Mouse (Mus musculus) heart, embryonic 13.5 days (tissue): ENCODE data around the gene Hoxc11. TPM values are rescaled to one million over a fixed set of nuclear protein-coding genes. Genes with fewer than 3 reads are reported as not detected.
A peak's percentile ranks its signal among the peaks of the same experiment; 100 is the strongest.

ENCODE experiments used
- ATAC-seq: fragments of 200-750 bp; cut with Nextera tagmentation; 2 replicates; pipeline ENCODE4 v1.8.0; 2017; ENCODE audit warnings: moderate TSS enrichment; ENCODE audit not compliant: insufficient number of reproducible peaks, low FRiP score, low TSS enrichment; ENCODE audit errors: extremely low read depth
- H3K27ac ChIP-seq: fragments of 300-500 bp; sonication (generic); replicated peaks from 2 replicates; pipeline ENCODE4 v1.5.1; 2015; ENCODE audit warnings: moderate library complexity, mild to moderate bottlenecking, inconsistent platforms
- H3K27me3 ChIP-seq: fragments of 300-500 bp; sonication (generic); replicated peaks from 2 replicates; pipeline ENCODE4 v1.6.1; 2015; ENCODE audit warnings: mild to moderate bottlenecking, inconsistent platforms
- H3K36me3 ChIP-seq: fragments of 300-500 bp; sonication (generic); 2 replicates; pipeline ENCODE4 v1.6.1; 2015; ENCODE audit warnings: mild to moderate bottlenecking, inconsistent platforms
- H3K4me1 ChIP-seq: fragments of 300-500 bp; sonication (generic); 2 replicates; pipeline ENCODE4 v1.6.1; 2015; ENCODE audit warnings: inconsistent platforms
- H3K4me2 ChIP-seq: fragments of 300-500 bp; sonication (generic); 2 replicates; pipeline ENCODE4 v1.6.1; 2015; ENCODE audit warnings: inconsistent platforms, mild to moderate bottlenecking, moderate library complexity
- H3K4me3 ChIP-seq: fragments of 300-500 bp; sonication (generic); 2 replicates; pipeline ENCODE4 v1.5.1; 2015; ENCODE audit warnings: moderate library complexity, mild to moderate bottlenecking, inconsistent platforms
- H3K9ac ChIP-seq: fragments of 300-500 bp; sonication (generic); 2 replicates; pipeline ENCODE4 v1.6.1; 2015; ENCODE audit warnings: inconsistent platforms, mild to moderate bottlenecking, moderate library complexity
- H3K9me3 ChIP-seq: fragments of 300-500 bp; sonication (generic); 2 replicates; pipeline ENCODE4 v1.6.1; 2016; ENCODE audit warnings: inconsistent platforms
- whole genome bisulfite sequencing: fragments of 180-500 bp; shearing (Covaris S2); methylation state at CpG from one replicate; pipeline ENCODE4 v1.1.7; 2015; ENCODE audit warnings: mixed read lengths; 5-methylcytosine and 5-hydroxymethylcytosine counted together
- polyA plus RNA-seq: library from polyadenylated mRNA; unstranded; fragments of >200 nt; fragmentation: Nextera tagmentation; extraction: Ambion mirVana; gene quantifications from 2 replicates; pipeline ENCODE4 v1.2.1, GENCODE M21; 2015

The Hoxc11 gene
- polyA plus RNA-seq, 1 experiment from 2014 or later, result not detected

DNA sequence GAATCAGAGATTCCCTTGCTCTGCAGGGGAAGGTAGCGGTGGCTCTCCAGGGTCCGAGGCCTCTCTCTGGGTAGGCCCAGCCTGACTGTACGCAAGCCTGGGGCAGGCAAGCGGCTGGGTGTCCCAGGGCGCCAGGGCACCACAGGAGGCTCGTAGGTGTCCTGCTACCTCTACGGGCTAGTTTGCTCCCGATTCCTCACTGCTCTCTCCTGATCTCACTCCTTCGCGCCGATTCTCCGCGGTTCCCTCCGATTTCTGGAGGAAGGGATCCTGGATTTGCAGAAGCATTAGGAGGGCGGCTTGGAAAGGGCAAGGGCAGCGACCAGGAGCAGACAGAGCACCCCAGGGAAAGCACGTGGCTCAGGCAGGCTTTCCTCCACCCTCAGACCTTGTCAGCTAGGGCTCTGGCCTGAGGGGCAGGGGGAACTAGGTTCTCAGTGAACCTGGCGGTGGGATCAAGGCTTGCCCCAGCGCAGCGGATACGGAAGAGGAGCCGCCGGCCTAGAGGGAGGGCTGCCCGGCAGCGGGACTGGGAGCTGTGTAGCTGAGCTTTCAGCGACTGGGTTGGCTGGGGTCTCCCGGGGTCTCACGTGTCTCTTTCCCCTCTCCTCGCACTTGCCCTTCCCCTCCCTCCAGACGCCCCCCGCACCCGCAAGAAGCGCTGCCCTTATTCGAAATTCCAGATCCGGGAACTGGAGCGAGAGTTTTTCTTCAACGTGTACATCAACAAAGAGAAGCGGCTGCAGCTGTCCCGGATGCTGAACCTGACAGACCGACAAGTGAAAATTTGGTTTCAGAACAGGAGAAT lies 1.8 kb downstream of the Hoxc11 start:
- no peaks in the 10 kb centered on the region for H3K36me3 ChIP-seq
- under 1% methylated on average over 40 of the region's 40 CpGs for WGBS
- H3K4me3 ChIP-seq, result peak overlapping the region; percentile 9; the same call in 1 of the 2 replicates
- H3K4me2 ChIP-seq, result no peak overlapping the region
- peaks cover 5% of the 10 kb centered on the region; the same call in 1 of the 2 replicates for H3K4me1 ChIP-seq
- no peak for ATAC-seq
- no peak overlapping the region for H3K9ac ChIP-seq
- H3K27ac ChIP-seq, result no peak overlapping the region
- H3K27me3 ChIP-seq, result peaks cover 100% of the 10 kb centered on the region
- H3K9me3 ChIP-seq, result no peaks in the 10 kb centered on the region

DNA sequence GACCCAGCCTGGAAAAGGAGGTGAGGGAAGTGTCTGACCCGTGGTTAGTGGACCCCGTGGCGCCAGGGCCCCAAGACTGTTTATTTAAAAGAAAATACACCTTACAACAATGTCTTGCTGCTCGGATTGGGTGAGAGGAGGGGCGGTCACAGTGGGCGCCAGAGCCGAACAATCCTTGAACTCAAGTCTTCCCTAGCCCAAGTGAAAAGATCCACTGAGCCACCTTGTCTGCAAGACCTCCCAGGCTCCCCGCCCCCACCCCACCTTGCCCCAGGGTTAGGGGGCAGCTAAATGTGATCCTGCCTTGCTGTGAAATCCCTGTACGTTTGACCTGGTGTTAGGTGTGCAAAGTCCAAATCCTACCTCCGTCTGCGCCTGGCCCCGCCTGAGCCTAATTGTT lies 2.7 kb downstream of the Hoxc11 start:
- 2% methylated on average over 12 of the region's 12 CpGs for WGBS
- ATAC-seq, result no peak
- no peak overlapping the region for H3K4me2 ChIP-seq

DNA sequence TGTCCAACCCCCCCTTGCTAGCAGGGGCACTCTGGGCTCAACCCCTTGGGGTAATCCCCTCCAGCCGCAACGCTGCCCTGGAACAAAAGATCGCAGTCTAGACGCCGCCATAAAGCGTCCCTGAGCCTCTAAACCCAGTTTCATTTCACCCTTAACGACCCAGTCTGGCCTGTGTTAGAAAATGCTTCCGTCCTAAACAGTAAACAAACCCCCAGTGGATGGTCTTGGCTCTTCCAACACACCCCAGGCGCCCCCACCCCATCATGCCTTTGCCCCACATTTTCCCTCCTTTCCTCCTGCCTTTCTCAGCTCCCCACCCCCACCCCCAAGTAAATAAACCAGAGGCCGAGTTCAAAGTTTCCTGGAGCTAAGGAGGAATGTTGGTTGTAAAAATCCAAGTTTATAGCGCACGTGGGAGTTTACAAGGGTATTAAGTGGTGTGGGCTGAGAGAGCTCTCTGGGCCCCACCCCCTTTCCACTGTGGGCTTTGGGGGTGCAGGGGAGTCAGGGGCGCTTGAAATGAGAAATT lies 5.5 kb downstream of the Hoxc11 start:
- H3K27ac ChIP-seq, result no peak overlapping the region
- H3K4me2 ChIP-seq, result no peak overlapping the region
- peaks cover 5% of the 10 kb centered on the region; the same call in 1 of the 2 replicates for H3K4me1 ChIP-seq
- H3K4me3 ChIP-seq, result no peak overlapping the region
- H3K9me3 ChIP-seq, result no peaks in the 10 kb centered on the region
- ATAC-seq, result no peak
- under 1% methylated on average over 13 of the region's 13 CpGs for WGBS
- no peaks in the 10 kb centered on the region for H3K36me3 ChIP-seq
- H3K27me3 ChIP-seq, result peaks cover 99% of the 10 kb centered on the region
- H3K9ac ChIP-seq, result no peak overlapping the region

More for the DNA sequence above, 2.7 kb downstream of the Hoxc11 start:
- Histone ChIP-seq H3K9ac (no peak overlapping the region), H3K4me3 (no peak overlapping the region), H3K27ac (no peak overlapping the region), H3K27me3 (peaks cover 100% of the 10 kb centered on the region), H3K36me3 (no peaks in the 10 kb centered on the region), H3K4me1 (peaks cover 5% of the 10 kb centered on the region; the same call in 1 of the 2 replicates), H3K9me3 (no peaks in the 10 kb centered on the region)

DNA sequence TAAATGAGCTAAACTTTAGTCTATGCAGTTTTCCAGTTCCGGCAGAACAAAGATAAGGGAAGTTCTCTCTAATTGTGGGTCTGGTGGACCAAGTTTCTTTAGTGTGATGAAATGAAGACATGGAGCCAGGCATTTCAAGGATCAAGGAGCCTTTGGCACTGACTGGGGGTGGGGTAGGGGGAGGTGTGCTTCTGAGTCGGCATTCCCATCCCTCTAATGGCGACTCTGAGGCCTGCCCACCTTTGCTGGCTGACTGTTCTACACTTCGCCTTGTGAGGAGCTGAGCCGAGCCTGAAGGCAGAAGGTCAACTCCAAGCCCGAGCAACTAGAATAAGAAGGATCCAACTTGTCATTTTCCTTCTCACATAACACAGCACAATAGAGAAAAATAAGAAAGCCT lies 7.5 kb downstream of the Hoxc11 start:
- no peak overlapping the region for H3K4me3 ChIP-seq
- no peak for ATAC-seq
- H3K4me2 ChIP-seq, result no peak overlapping the region
- WGBS, result 2% methylated on average over 6 of the region's 6 CpGs
- H3K27ac ChIP-seq, result no peak overlapping the region
- no peaks in the 10 kb centered on the region for H3K9me3 ChIP-seq
- no peak overlapping the region for H3K9ac ChIP-seq
- H3K36me3 ChIP-seq, result no peaks in the 10 kb centered on the region
- peaks cover 99% of the 10 kb centered on the region for H3K27me3 ChIP-seq
- H3K4me1 ChIP-seq, result peaks cover 4% of the 10 kb centered on the region; the same call in 1 of the 2 replicates

DNA sequence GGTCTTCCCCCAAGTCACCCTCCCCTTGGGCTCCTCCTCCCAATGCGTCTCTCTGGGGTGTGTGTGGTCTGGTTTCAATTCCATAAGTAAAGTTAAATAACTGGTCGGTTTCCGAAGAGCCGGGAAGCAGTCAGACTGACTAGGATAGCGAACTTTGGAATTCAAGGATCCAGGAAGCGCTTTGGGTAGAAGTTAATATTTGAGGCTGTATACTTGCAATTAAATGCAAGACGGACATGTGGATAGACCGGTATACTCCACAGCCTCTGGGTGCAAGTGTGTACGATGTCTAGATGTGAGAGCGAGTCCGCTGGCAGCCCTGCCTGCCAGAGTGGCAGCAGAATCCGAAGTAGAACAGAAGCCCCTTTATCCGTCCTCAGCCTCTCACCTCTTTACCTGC lies 8.3 kb downstream of the Hoxc11 start:
- 2% methylated on average over 13 of the region's 13 CpGs for WGBS
- no peak overlapping the region for H3K9ac ChIP-seq
- H3K4me3 ChIP-seq, result no peak overlapping the region
- H3K36me3 ChIP-seq, result no peaks in the 10 kb centered on the region
- no peak for ATAC-seq
- H3K27ac ChIP-seq, result no peak overlapping the region
- H3K4me1 ChIP-seq, result peaks cover 5% of the 10 kb centered on the region; the same call in 1 of the 2 replicates
- H3K9me3 ChIP-seq, result no peaks in the 10 kb centered on the region
- H3K27me3 ChIP-seq, result peaks cover 99% of the 10 kb centered on the region
- H3K4me2 ChIP-seq, result no peak overlapping the region

DNA sequence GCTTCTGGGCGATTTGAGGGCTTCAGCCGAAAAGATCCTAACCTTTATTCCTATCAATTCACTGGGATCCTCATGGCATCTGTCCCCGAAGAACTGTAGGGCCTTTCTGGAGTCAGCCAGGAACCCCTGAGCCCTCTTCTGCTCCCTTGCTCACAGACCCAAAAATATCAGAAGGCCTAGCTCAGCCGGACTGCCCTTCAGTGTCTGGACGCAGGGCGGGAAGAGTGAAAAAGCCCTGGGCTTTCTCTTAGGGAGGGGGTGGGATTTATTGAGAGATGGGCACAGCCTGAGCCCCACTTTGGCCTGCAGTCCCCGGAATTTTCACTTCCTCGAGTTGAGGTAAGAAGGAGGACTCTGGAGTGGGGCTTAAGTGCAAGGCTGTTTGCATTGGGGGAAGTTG lies 9.0 kb downstream of the Hoxc11 start:
- H3K4me3 ChIP-seq, result no peak overlapping the region

DNA sequence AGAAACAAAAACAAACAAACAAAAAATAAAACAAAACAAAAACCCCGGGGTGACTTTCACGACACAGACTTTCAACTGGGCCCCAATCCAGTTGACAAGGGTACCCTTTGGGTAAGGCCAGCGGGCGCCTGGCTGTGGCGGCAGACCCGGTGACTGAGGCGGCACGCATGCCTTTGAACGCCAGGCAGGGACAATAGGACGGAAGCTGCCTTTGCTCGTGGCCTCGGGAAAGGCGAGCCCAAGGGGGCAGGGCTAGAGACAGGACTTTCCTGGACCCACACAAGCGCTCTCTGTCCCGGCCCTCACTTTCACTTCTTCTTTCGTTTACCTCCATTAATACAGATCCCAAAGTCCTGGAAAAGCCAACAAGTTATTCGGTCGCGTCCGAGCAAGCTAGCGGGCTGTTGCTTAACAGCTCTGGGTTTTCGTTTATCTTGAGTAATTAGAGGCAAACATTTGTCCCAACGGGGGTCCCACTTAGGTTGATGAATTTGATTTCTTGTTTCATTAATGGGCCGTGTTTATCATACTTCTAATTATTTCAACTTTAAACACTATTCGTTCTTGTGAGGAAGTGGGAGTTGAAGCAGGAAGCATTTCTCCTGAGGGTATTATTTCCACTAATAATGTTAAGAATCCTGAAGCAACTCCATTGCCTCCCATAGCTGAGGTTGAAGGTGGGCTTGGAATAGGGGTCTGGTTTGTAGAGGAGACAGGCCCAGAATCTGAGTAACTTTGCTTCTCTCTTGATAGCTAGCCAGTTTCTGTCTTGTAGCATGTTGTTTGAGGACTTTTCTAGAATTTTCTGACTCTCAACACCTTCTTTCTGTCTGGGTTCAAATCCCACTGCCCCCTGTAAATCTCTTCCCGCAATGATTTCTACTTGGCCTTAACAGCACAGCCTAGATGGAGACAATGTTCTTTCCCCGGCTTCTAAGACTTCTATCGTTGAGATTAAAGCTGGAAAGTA lies 9.7 kb downstream of the Hoxc11 start:
- ATAC-seq, result no peak
- no peak overlapping the region for H3K27ac ChIP-seq
- no peak overlapping the region for H3K9ac ChIP-seq
- 2% methylated on average over 28 of the region's 28 CpGs for WGBS
- no peak overlapping the region for H3K4me3 ChIP-seq
- H3K27me3 ChIP-seq, result peaks cover 98% of the 10 kb centered on the region
- no peaks in the 10 kb centered on the region for H3K9me3 ChIP-seq
- no peaks in the 10 kb centered on the region for H3K36me3 ChIP-seq
- peaks cover 5% of the 10 kb centered on the region; the same call in 1 of the 2 replicates for H3K4me1 ChIP-seq
- H3K4me2 ChIP-seq, result no peak overlapping the region

More for the DNA sequence above, 9.0 kb downstream of the Hoxc11 start:
- H3K36me3 ChIP-seq, result no peaks in the 10 kb centered on the region
- peaks cover 5% of the 10 kb centered on the region; the same call in 1 of the 2 replicates for H3K4me1 ChIP-seq
- H3K9ac ChIP-seq, result no peak overlapping the region
- WGBS, result 5% methylated on average over 8 of the region's 8 CpGs
- no peaks in the 10 kb centered on the region for H3K9me3 ChIP-seq
- ATAC-seq, result no peak
- H3K27ac ChIP-seq, result no peak overlapping the region
- peaks cover 98% of the 10 kb centered on the region for H3K27me3 ChIP-seq
- H3K4me2 ChIP-seq, result no peak overlapping the region

DNA sequence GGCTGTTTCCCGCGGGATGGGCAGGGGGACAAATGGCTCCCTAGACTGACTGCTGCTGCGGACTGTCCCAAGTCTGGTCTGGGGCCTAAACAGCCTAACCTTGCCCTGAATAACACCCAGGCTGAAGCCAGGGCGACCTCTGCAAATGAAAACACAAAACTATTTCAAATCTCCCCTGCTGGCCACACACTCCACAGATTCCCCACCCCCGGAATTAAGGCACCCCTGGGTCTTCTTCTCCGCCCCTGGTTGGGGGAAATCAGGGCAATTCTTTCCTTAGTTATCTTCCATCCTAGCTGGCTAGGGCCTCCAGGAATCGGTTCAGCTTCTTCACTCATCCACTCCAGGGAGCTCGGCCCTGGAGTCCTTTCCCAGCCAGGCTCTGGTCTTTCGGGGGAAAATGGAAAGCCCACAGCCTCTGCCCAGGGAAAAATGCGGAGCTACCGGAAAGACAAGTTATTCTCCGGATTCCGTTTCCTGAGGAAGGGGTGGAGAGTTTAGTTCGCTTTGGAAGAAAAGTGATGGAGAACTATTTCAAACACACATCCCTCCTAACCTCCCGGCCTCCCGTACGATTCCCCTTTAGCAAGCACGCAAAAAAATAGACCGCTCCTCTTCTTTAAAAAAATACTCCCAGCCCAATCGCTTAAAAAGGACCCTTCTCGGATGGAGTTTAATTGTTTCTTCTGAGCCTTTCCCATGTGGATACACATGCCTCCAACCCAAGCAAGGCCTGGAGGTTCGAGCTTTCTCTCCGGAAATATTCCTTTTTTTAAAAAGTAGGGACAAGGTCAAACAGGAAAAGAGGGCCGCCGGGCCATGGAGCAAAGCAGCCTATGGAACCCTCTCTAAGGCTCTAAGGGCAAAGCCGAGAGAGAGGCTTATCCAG lies 11.0 kb downstream of the Hoxc11 start:
- Histone ChIP-seq H3K27ac (no peak overlapping the region), H3K4me1 (peaks cover 5% of the 10 kb centered on the region; the same call in 1 of the 2 replicates), H3K27me3 (peaks cover 98% of the 10 kb centered on the region), H3K4me2 (no peak overlapping the region), H3K36me3 (no peaks in the 10 kb centered on the region), H3K4me3 (no peak overlapping the region), H3K9ac (no peak overlapping the region), H3K9me3 (no peaks in the 10 kb centered on the region)
- ATAC-seq, result no peak
- WGBS, result 3% methylated on average over 26 of the region's 26 CpGs

DNA sequence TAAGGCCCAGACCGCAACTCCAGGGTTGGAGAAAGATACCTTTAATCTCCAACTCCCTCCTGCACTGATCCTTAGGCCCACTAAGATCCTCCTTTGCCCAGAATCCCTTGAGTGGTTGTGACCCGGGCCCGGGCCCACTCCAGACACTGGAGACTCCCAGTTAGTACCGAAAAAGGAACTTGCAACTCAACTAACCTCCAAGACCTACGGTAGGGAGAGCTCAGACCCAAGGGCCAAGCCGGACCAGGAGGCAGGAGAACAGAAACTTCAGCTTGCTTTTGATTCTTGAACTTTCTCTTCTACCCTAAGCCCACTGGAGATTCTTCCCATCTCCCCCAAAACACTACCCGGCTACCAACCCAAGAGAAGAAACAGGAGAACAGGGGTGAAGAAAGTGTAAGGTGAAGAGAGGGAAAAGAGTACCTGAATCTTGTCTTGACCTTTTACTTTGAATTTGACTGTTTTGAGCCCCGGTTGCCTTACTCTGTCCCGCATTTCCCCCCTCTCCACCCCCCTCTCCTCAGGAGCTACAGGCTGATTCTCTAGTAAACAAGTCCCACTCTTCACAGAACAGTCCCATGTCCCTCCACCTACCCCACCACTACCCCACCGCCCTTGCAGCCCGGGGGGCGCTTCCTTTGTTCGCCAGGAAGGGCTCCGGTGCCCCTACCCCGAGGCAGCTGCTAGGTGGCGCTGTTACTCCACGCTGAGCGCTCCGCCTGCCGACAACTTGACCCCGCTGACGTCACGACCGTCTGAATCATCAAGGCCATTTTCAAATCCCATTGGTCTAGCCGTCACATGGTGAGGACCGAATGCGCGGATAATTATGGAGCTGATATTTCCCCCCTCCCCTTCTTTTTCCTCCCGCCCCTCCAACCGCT lies 11.9 kb downstream of the Hoxc11 start:
- Histone ChIP-seq H3K9ac (no peak overlapping the region), H3K9me3 (no peaks in the 10 kb centered on the region), H3K36me3 (no peaks in the 10 kb centered on the region), H3K27ac (no peak overlapping the region), H3K4me2 (peak overlapping the region; percentile 43), H3K4me1 (peaks cover 5% of the 10 kb centered on the region; the same call in 1 of the 2 replicates), H3K4me3 (peak overlapping the region; percentile 20), H3K27me3 (peaks cover 98% of the 10 kb centered on the region)
- no peak for ATAC-seq
- 3% methylated on average over 30 of the region's 30 CpGs for WGBS
